Mouse (Mus musculus) neural tube, embryonic 14.5 days (tissue): ENCODE measurements around the gene Spata31d1a. TPM values are rescaled to one million over a fixed set of nuclear protein-coding genes. Genes with fewer than 3 reads are reported as not detected.

Experiments
- ATAC-seq: fragments of 200-750 bp; cut with Nextera tagmentation; 2 replicates; pipeline ENCODE4 v1.8.0; 2017; ENCODE audit warnings: low read depth, mild to moderate bottlenecking, moderate TSS enrichment, moderate library complexity
- H3K27ac ChIP-seq: fragments of 300-500 bp; sonication (generic); 2 replicates; pipeline ENCODE4 v1.5.1; 2014; ENCODE audit warnings: low read depth, mild to moderate bottlenecking, control low read depth, low read length, moderate library complexity, mixed read lengths
- H3K27me3 ChIP-seq: fragments of 300-500 bp; sonication (generic); 2 replicates; pipeline ENCODE4 v1.6.1; 2014; ENCODE audit warnings: low read length; ENCODE audit not compliant: control insufficient read depth, insufficient read depth
- H3K36me3 ChIP-seq: fragments of 300-500 bp; sonication (generic); 2 replicates; pipeline ENCODE4 v1.6.1; 2014; ENCODE audit warnings: low read length, mixed read lengths; ENCODE audit not compliant: control insufficient read depth, insufficient read depth
- H3K4me1 ChIP-seq: fragments of 300-500 bp; sonication (generic); 2 replicates; pipeline ENCODE4 v1.6.1; 2014; ENCODE audit warnings: low read length; ENCODE audit not compliant: control insufficient read depth, insufficient read depth
- H3K4me2 ChIP-seq: fragments of 300-500 bp; sonication (generic); 2 replicates; pipeline ENCODE4 v1.6.1; 2014; ENCODE audit warnings: mild to moderate bottlenecking, low read depth, low read length, control low read depth
- H3K4me3 ChIP-seq: fragments of 300-500 bp; sonication (generic); 2 replicates; pipeline ENCODE4 v1.5.1; 2014; ENCODE audit warnings: low read depth, low read length, control low read depth, mixed read lengths
- H3K9ac ChIP-seq: fragments of 300-500 bp; sonication (generic); replicated peaks from 2 replicates; pipeline ENCODE4 v1.6.1; 2014; ENCODE audit warnings: low read depth, mild to moderate bottlenecking, control low read depth, low read length, mixed read lengths
- H3K9me3 ChIP-seq: fragments of 300-500 bp; sonication (generic); 2 replicates; pipeline ENCODE4 v1.6.1; 2016; ENCODE audit warnings: low read length; ENCODE audit not compliant: control insufficient read depth
- WGBS: fragments of 180-500 bp; shearing (Covaris S2); extraction: QIAGEN DNeasy Blood & Tissue Kit; methylation state at CpG from one replicate; pipeline ENCODE4 v1.1.7; 2014; 5-methylcytosine and 5-hydroxymethylcytosine counted together
- polyA plus RNA-seq: library from polyadenylated mRNA; unstranded; fragments of >200 nt; fragmentation: Nextera tagmentation; extraction: Ambion mirVana; gene quantifications from 2 replicates; pipeline ENCODE4 v1.2.1, GENCODE M21; 2014

Gene Spata31d1a
- polyA plus RNA-seq, 1 experiment from 2014 or later = 0.21 TPM

DNA sequence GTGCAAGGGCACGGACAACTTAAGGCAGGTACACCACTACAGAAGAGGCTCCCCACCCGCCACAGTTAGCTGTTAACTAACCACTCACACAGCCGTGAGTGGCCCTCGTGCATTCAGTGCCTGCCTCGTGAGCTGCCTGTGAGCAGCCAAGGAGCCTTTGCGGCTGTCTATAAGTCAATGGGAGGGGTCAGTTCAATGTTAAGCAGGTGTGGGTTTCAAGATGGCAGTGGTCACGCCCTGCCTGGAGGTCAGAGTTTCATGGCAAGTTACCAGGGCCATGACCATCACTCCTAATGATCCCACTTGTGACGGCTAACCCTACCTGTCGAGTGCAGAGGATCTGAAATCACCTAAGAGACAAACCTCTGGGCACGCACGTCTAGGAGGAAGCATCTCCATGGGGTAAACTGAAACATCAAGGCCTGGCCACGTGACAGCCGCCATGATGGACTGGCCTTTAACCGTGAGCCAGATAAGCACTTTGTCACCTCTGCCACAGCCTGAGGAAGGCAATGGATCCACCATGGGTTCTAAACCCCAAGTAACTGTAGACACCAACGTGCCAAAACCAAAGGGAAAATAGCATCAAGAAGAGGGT is 54.3 kb downstream of the Spata31d1a start:
- Histone ChIP-seq H3K27ac (no peak overlapping the region), H3K27me3 (no peaks in the 10 kb centered on the region), H3K9me3 (no peaks in the 10 kb centered on the region)

DNA sequence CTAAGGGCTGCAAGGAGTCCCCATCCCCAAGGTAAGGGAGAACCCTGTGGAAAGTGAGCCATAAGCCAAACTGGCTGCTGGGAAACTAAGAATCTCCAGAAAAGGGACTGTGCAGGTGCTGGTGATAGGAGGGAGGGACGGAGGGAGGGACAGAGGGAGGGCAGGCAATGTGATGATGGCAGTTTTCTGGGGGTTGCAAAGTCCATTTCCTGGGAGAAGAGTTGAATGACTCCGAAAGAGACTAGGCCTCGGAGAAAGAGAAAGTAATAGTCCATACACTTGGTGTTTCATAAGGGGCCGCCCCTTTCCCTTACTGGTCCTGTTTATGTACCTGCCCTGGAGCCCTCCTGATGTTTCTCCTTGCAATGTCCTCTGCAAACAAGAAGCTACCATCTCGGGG is 55.7 kb downstream of the Spata31d1a start:
- Histone ChIP-seq H3K27ac (no peak overlapping the region), H3K27me3 (no peaks in the 10 kb centered on the region), H3K36me3 (no peaks in the 10 kb centered on the region), H3K9me3 (no peaks in the 10 kb centered on the region), H3K4me3 (no peak overlapping the region), H3K4me2 (no peak overlapping the region), H3K4me1 (0 out of 2 replicates have a peak, but pooled peaks cover 5% of the 10 kb centered on the region), H3K9ac (no peak overlapping the region)
- 90% methylated on average over 5 of the region's 5 CpGs for WGBS
- no peak for ATAC-seq

More for the DNA sequence above, 54.3 kb downstream of the Spata31d1a start:
- Histone ChIP-seq H3K9ac (no peak overlapping the region), H3K4me2 (no peak overlapping the region), H3K4me3 (no peak overlapping the region), H3K4me1 (0 out of 2 replicates have a peak, but pooled peaks cover 5% of the 10 kb centered on the region), H3K36me3 (no peaks in the 10 kb centered on the region)
- no peak for ATAC-seq
- 91% methylated on average over 15 of the region's 15 CpGs for WGBS

DNA sequence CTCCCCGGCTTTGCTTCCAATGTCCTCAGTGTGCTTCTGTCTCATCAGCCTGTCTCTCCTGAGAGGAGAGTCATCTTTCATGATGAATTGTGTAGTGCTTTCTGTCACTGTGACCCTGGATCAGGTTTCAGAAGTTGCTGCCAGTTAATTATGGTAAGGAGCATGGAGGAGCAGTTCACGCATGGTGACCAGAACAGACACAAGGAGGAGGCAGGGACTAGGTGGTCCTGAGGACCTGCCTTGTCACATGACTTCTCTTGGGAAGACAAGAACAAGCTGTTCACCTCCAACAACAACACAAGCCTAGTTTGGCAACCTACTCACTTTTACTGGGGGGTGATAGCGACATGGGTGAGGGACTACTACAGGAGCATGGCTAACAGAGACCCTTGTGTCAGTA is 57.0 kb downstream of the Spata31d1a start:
- no peaks in the 10 kb centered on the region for H3K9me3 ChIP-seq
- H3K36me3 ChIP-seq = peaks cover 1% of the 10 kb centered on the region; the same call in 1 of the 2 replicates
- 65% methylated on average over 3 of the region's 3 CpGs for WGBS
- no peaks in the 10 kb centered on the region for H3K27me3 ChIP-seq
- H3K4me1 ChIP-seq = 0 out of 2 replicates have a peak, but pooled peaks cover 5% of the 10 kb centered on the region
- no peak overlapping the region for H3K9ac ChIP-seq
- H3K27ac ChIP-seq = no peak overlapping the region
- no peak for ATAC-seq
- no peak overlapping the region for H3K4me3 ChIP-seq
- H3K4me2 ChIP-seq = no peak overlapping the region

DNA sequence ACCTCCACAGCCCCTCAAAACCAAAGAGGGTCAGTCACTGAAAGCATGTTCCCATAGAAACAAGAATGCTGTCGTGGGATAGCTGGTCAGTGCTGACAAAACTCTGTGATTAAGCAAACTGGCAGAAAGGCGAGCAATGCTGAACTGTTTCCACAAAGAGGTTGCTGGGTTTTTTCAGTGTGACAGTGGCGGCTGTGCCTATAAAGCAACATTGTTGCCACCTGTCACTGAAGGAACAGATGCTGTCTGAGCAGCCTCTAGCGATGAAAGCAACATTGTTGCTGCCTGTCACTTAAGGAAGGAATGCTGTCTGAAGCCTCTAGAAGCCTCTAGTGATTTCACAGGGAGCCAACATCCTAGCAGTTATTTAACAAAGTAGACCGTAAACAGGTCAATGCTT is 57.5 kb downstream of the Spata31d1a start:
- no peak overlapping the region for H3K4me2 ChIP-seq
- peaks cover 5% of the 10 kb centered on the region; the same call in 1 of the 2 replicates for H3K36me3 ChIP-seq
- H3K9me3 ChIP-seq = no peaks in the 10 kb centered on the region
- no peak for ATAC-seq
- WGBS = 31% methylated on average over 5 of the region's 5 CpGs
- H3K4me3 ChIP-seq = no peak overlapping the region
- no peak overlapping the region for H3K9ac ChIP-seq
- H3K27me3 ChIP-seq = no peaks in the 10 kb centered on the region
- no peak overlapping the region for H3K27ac ChIP-seq
- H3K4me1 ChIP-seq = 0 out of 2 replicates have a peak, but pooled peaks cover 5% of the 10 kb centered on the region

Other genes with a start within 250 kb of the Spata31d1a start
- 97.3 and 112 TPM in 2 replicates for gene Agtpbp1, start 125.1 kb downstream of the Spata31d1a start, polyA plus RNA-seq
- 120 and 131 TPM in 2 replicates for gene Naa35, start 125.1 kb downstream of the Spata31d1a start, polyA plus RNA-seq
- gene Golm1, start 34.5 kb downstream of the Spata31d1a start, polyA plus RNA-seq = 21.4 and 30.3 TPM in 2 replicates
- not detected in 2 replicates for gene 4921517D22Rik, start 16.2 kb downstream of the Spata31d1a start, polyA plus RNA-seq
- gene Spata31d1b, start 2.0 kb upstream of the Spata31d1a start, polyA plus RNA-seq = not detected in 2 replicates
- not detected in 2 replicates for gene Spata31d1d, start 21.4 kb upstream of the Spata31d1a start, polyA plus RNA-seq
- 0.10 and 0.52 TPM in 2 replicates for gene 1700014D04Rik, start 36.4 kb upstream of the Spata31d1a start, polyA plus RNA-seq
- 184 and 200 TPM in 2 replicates for gene Isca1, start 59.5 kb upstream of the Spata31d1a start, polyA plus RNA-seq
- not detected in 2 replicates for gene Gm49354, start 71.9 kb upstream of the Spata31d1a start, polyA plus RNA-seq
- 45.1 and 51.8 TPM in 2 replicates for gene Tut7, start 112.8 kb upstream of the Spata31d1a start, polyA plus RNA-seq